Mouse (Mus musculus): Measurements from ENCODE around the gene Ap5s1.

GRCm38 (mm10) chr2:131213773-131214172 is 6.9 kb downstream of the Ap5s1 start:
- no peak for TF ChIP-seq CTCF (IDR thresholded peaks at IDR 0.05; ENCODE audit: low read depth, low read length)
- TF ChIP-seq POLR2A (IDR thresholded peaks at IDR 0.05; ENCODE audit: extremely low read depth, insufficient read depth, low read length) = no peak

Measured in liver, adult 2 months (tissue).